Mouse (Mus musculus): ENCODE measurements around the gene Plxnb2. TPM values are rescaled to one million over a fixed set of nuclear protein-coding genes. Genes with fewer than 3 reads are reported as not detected.
A peak's percentile ranks its signal among the peaks of the same experiment; 100 is the strongest.

Plxnb2 gene
- polyA plus RNA-seq, 1 experiment from 2014 or later = 115 TPM

GRCm38 (mm10) chr15:89177121-89177520 is 3.5 kb downstream of the Plxnb2 start:
- no peak for DNase-seq (ENCODE audit: low spot score, missing footprints)
- no peak for ATAC-seq (ENCODE audit: low FRiP score)
- Histone ChIP-seq H3K9me3 (ENCODE audit: control insufficient read depth, low read length) (no peaks in the 10 kb centered on the region), H3K36me3 (ENCODE audit: control insufficient read depth, insufficient read depth, low read length) (no peaks in the 10 kb centered on the region), H3K9ac (ENCODE audit: low read length) (peak overlapping the region; percentile 4; the same call in 1 of the 2 replicates), H3K4me2 (peak overlapping the region; percentile 8; the same call in 1 of the 2 replicates), H3K4me1 (ENCODE audit: control insufficient read depth, insufficient read depth, low read length) (peaks cover 72% of the 10 kb centered on the region), H3K27ac (ENCODE audit: low read depth, low read length) (no peak overlapping the region), H3K27me3 (ENCODE audit: control insufficient read depth, insufficient read depth, low read length) (no peaks in the 10 kb centered on the region), H3K4me3 (ENCODE audit: low read depth, low read length) (no peak overlapping the region)
- 19% methylated on average over 5 of the region's 5 CpGs for WGBS

DNA sequence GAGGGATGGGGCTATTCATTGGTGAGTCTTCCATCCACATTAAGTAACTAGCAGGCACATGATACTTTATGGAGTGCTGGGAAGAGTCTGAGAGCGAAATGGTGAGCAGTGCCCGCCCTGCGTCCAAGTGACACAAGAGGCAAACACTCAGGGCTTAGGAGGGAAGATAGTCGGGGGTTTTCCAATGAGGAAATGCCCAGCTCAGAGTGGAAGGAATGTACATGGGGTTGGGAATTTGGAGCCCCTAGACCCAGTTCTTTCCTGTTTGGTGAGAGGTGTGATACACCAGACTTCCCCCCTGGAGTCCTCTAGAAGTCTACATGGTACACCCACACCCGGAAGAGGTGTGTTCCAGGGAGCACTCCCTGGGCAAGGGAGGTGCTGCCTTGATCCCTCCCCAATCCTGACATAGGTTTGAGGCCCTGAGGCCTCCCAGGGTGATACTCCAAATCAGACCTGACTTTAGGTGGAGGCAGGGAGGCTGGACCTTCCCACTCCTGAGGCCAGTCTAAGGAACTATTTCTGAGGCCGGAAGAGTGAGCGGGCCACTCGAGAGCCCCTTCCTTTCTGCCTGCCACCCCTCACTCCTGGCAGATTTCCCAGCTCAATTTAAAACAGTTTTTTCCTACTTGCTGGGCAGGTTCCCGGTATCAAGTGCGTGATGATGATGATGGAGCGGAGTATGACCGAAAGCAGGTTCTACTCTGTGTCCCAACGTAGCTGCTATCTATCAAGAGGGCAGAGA is 5.0 kb downstream of the Plxnb2 start:
- ATAC-seq (ENCODE audit: low FRiP score) = no peak
- no peaks in the 10 kb centered on the region for H3K27me3 ChIP-seq (ENCODE audit: control insufficient read depth, insufficient read depth, low read length)
- no peak overlapping the region for H3K4me3 ChIP-seq (ENCODE audit: low read depth, low read length)
- H3K27ac ChIP-seq (ENCODE audit: low read depth, low read length) = no peak overlapping the region
- no peaks in the 10 kb centered on the region for H3K9me3 ChIP-seq (ENCODE audit: control insufficient read depth, low read length)
- peaks cover 65% of the 10 kb centered on the region for H3K4me1 ChIP-seq (ENCODE audit: control insufficient read depth, insufficient read depth, low read length)
- no peaks in the 10 kb centered on the region for H3K36me3 ChIP-seq (ENCODE audit: control insufficient read depth, insufficient read depth, low read length)
- 85% methylated on average over 13 of the region's 13 CpGs for WGBS
- DNase-seq (ENCODE audit: low spot score, missing footprints) = no peak
- H3K9ac ChIP-seq (ENCODE audit: low read length) = no peak overlapping the region
- no peak overlapping the region for H3K4me2 ChIP-seq

- H3K9ac ChIP-seq (ENCODE audit: low read length) = no peak overlapping the region
- peaks cover 70% of the 10 kb centered on the region for H3K4me1 ChIP-seq (ENCODE audit: control insufficient read depth, insufficient read depth, low read length)
- H3K9me3 ChIP-seq (ENCODE audit: control insufficient read depth, low read length) = no peaks in the 10 kb centered on the region
- no peak overlapping the region for H3K4me2 ChIP-seq
- H3K4me3 ChIP-seq (ENCODE audit: low read depth, low read length) = no peak overlapping the region
- no peak for ATAC-seq (ENCODE audit: low FRiP score)
- no peaks in the 10 kb centered on the region for H3K36me3 ChIP-seq (ENCODE audit: control insufficient read depth, insufficient read depth, low read length)
- no peak overlapping the region for H3K27ac ChIP-seq (ENCODE audit: low read depth, low read length)
- no peaks in the 10 kb centered on the region for H3K27me3 ChIP-seq (ENCODE audit: control insufficient read depth, insufficient read depth, low read length)
- peak; percentile 82 for DNase-seq (ENCODE audit: low spot score, missing footprints)
- WGBS = 64% methylated on average over 11 of the region's 11 CpGs
Observed at GRCm38 (mm10) chr15:89174889-89175339, 5.7 kb downstream of the Plxnb2 start.

DNA sequence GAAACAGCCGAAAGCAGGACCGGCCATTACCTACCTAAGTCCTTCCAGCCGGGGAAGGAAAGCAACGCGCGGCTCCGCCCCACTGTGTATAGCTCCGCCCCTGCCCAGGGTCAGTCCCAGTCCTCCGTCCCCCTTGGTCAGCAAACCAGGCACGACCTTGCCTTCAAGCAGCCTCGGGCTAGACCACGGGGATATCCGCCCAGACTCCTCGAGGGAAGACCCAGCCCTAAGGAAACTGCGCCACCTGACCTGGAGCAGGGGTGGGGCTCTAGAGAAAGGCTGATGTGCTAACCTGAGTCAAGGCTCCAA is 6.7 kb downstream of the Plxnb2 start:
- ATAC-seq (ENCODE audit: low FRiP score) = peak; percentile 68

DNA sequence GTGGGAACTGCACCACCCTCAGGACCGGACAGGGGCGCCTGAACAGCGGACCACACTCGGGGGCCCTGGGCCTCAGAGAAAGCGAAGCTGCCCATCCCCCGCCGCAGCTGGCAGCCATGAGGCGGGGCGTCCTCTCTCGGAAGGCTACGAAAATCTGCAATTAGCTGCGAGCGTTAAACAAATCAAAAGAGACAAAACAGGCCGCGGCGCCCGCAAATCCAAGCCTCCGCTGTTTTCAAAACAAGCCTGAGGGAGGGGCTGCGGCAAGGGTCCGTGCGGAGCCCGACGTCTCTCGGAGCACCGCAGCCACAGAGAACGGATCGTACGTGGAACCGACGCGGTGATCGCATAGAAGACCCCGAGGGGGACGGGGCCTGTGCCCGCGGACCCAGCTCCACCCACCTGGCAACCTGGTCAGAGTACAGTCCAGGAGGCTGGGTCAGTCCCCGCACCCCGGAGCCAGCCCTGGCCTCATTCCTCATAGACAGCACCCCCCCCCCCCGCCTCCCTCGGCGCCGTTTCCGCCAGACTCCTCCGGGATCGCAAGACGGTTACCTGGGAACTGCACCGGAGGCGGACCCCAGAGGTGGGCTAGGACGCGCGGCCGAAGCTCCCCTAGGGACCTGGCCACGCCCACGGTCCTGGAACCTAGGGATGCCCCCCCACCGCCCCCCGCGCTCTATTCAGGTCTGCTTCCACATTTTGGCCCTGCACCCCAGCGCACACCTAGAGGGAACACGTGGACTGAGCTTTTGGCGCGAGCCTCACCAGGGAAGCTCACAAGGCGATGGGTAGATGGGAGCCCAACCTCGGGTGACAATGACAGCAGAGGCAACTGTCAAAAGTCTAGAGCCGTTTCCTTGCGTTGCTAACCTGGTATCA is 7.3 kb downstream of the Plxnb2 start:
- ATAC-seq (ENCODE audit: low FRiP score) = peak; percentile 45
- under 1% methylated on average over 62 of the region's 65 CpGs for WGBS

More for the DNA sequence above, 6.7 kb downstream of the Plxnb2 start:
- no peaks in the 10 kb centered on the region for H3K27me3 ChIP-seq (ENCODE audit: control insufficient read depth, insufficient read depth, low read length)
- 2% methylated on average over 15 of the region's 15 CpGs for WGBS
- H3K9me3 ChIP-seq (ENCODE audit: control insufficient read depth, low read length) = no peaks in the 10 kb centered on the region
- H3K4me3 ChIP-seq (ENCODE audit: low read depth, low read length) = peak overlapping the region; percentile 52
- peaks cover 71% of the 10 kb centered on the region for H3K4me1 ChIP-seq (ENCODE audit: control insufficient read depth, insufficient read depth, low read length)
- DNase-seq (ENCODE audit: low spot score, missing footprints) = no peak
- peak overlapping the region; percentile 99 for H3K4me2 ChIP-seq
- H3K27ac ChIP-seq (ENCODE audit: low read depth, low read length) = no peak overlapping the region
- H3K9ac ChIP-seq (ENCODE audit: low read length) = peak overlapping the region; percentile 68
- H3K36me3 ChIP-seq (ENCODE audit: control insufficient read depth, insufficient read depth, low read length) = peaks cover 5% of the 10 kb centered on the region; the same call in 1 of the 2 replicates

GRCm38 (mm10) chr15:89172276-89172935 is 8.2 kb downstream of the Plxnb2 start:
- Histone ChIP-seq H3K27me3 (ENCODE audit: control insufficient read depth, insufficient read depth, low read length) (no peaks in the 10 kb centered on the region), H3K9ac (ENCODE audit: low read length) (peak overlapping the region; percentile 68), H3K27ac (ENCODE audit: low read depth, low read length) (peak overlapping the region; percentile 54; the same call in 1 of the 2 replicates), H3K4me2 (peak overlapping the region; percentile 99), H3K9me3 (ENCODE audit: control insufficient read depth, low read length) (no peaks in the 10 kb centered on the region), H3K36me3 (ENCODE audit: control insufficient read depth, insufficient read depth, low read length) (peaks cover 10% of the 10 kb centered on the region), H3K4me3 (ENCODE audit: low read depth, low read length) (peak overlapping the region; percentile 52), H3K4me1 (ENCODE audit: control insufficient read depth, insufficient read depth, low read length) (peaks cover 56% of the 10 kb centered on the region)
- ATAC-seq (ENCODE audit: low FRiP score) (no peak), DNase-seq (ENCODE audit: low spot score, missing footprints) (peak; percentile 81)
- 37% methylated on average over 17 of the region's 17 CpGs for WGBS

More for the DNA sequence above, 7.3 kb downstream of the Plxnb2 start:
- Histone ChIP-seq H3K4me2 (peak overlapping the region; percentile 99), H3K27ac (ENCODE audit: low read depth, low read length) (peak overlapping the region; percentile 54), H3K9ac (ENCODE audit: low read length) (peak overlapping the region; percentile 68), H3K9me3 (ENCODE audit: control insufficient read depth, low read length) (no peaks in the 10 kb centered on the region), H3K36me3 (ENCODE audit: control insufficient read depth, insufficient read depth, low read length) (peaks cover 5% of the 10 kb centered on the region; the same call in 1 of the 2 replicates), H3K27me3 (ENCODE audit: control insufficient read depth, insufficient read depth, low read length) (no peaks in the 10 kb centered on the region), H3K4me1 (ENCODE audit: control insufficient read depth, insufficient read depth, low read length) (peaks cover 65% of the 10 kb centered on the region), H3K4me3 (ENCODE audit: low read depth, low read length) (peak overlapping the region; percentile 52)
- peak; percentile 95 for DNase-seq (ENCODE audit: low spot score, missing footprints)

DNA sequence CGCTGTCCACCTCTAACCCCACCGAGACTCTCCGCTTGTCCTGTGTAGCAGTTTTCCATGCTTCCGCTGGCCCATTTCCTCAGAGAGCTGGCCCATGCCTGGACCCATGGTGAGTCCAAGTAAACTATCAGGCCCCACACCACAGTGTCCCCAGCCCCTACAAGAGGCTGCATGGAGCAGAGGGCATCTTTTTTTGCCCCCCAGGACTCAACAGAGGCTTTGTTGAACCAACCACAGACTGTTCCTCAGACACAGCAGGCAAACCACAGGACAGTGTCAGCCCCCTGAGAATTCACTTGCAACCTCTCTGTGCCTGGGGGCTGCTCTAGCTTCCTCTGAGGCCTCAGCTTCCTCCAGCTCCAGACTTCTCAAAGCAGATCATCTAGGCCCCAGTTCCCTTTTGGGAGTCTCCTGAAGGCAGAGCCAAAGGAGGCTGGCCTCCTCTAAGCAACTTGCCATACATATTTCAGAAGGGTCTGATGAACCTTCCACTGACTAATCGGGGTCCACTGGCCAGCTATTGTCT is 9.0 kb downstream of the Plxnb2 start:
- Histone ChIP-seq H3K27ac (ENCODE audit: low read depth, low read length) (no peak overlapping the region), H3K9me3 (ENCODE audit: control insufficient read depth, low read length) (no peaks in the 10 kb centered on the region), H3K36me3 (ENCODE audit: control insufficient read depth, insufficient read depth, low read length) (peaks cover 18% of the 10 kb centered on the region), H3K9ac (ENCODE audit: low read length) (no peak overlapping the region), H3K4me3 (ENCODE audit: low read depth, low read length) (no peak overlapping the region), H3K4me2 (no peak overlapping the region), H3K27me3 (ENCODE audit: control insufficient read depth, insufficient read depth, low read length) (no peaks in the 10 kb centered on the region), H3K4me1 (ENCODE audit: control insufficient read depth, insufficient read depth, low read length) (peaks cover 49% of the 10 kb centered on the region)
- ATAC-seq (ENCODE audit: low FRiP score) (no peak), DNase-seq (ENCODE audit: low spot score, missing footprints) (peak; percentile 82)
- WGBS = 90% methylated on average over 5 of the region's 5 CpGs

- H3K27ac ChIP-seq (ENCODE audit: low read depth, low read length) = no peak overlapping the region
- H3K4me1 ChIP-seq (ENCODE audit: control insufficient read depth, insufficient read depth, low read length) = peaks cover 42% of the 10 kb centered on the region
- no peaks in the 10 kb centered on the region for H3K27me3 ChIP-seq (ENCODE audit: control insufficient read depth, insufficient read depth, low read length)
- ATAC-seq (ENCODE audit: low FRiP score) = no peak
- peaks cover 28% of the 10 kb centered on the region for H3K36me3 ChIP-seq (ENCODE audit: control insufficient read depth, insufficient read depth, low read length)
- 0 out of 2 replicates have a peak overlapping the region, but pooled peaks have one; percentile 5 for H3K9ac ChIP-seq (ENCODE audit: low read length)
- H3K4me2 ChIP-seq = no peak overlapping the region
- no peak overlapping the region for H3K4me3 ChIP-seq (ENCODE audit: low read depth, low read length)
- H3K9me3 ChIP-seq (ENCODE audit: control insufficient read depth, low read length) = no peaks in the 10 kb centered on the region
- 66% methylated on average over 3 of the region's 3 CpGs for WGBS
- DNase-seq (ENCODE audit: low spot score, missing footprints) = no peak
Observed at GRCm38 (mm10) chr15:89170102-89170501, 10.5 kb downstream of the Plxnb2 start.

Measured in midbrain, embryonic 11.5 days (tissue).